Mouse (Mus musculus) hindbrain, embryonic 16.5 days (tissue): Measurements from ENCODE around the gene Fgd1. TPM values are rescaled to one million over a fixed set of nuclear protein-coding genes. Genes with fewer than 3 reads are reported as not detected.

Source experiments
- ATAC-seq: fragments of 200-750 bp; cut with Nextera tagmentation; 2 replicates; pipeline ENCODE4 v1.8.0; 2017; ENCODE audit warnings: moderate TSS enrichment, moderate library complexity
- H3K27ac ChIP-seq: fragments of 300-500 bp; sonication (generic); 2 replicates; pipeline ENCODE4 v1.5.1; 2014; ENCODE audit warnings: low read depth, mild to moderate bottlenecking, control low read depth, low read length, moderate library complexity
- H3K27me3 ChIP-seq: fragments of 300-500 bp; sonication (generic); replicated peaks from 2 replicates; pipeline ENCODE4 v1.6.1; 2014; ENCODE audit warnings: low read length; ENCODE audit not compliant: control insufficient read depth, insufficient read depth
- H3K36me3 ChIP-seq: fragments of 300-500 bp; sonication (generic); 2 replicates; pipeline ENCODE4 v1.6.1; 2014; ENCODE audit warnings: mild to moderate bottlenecking, low read length, moderate library complexity, mixed read lengths; ENCODE audit not compliant: control insufficient read depth, insufficient read depth
- H3K4me1 ChIP-seq: fragments of 300-500 bp; sonication (generic); 2 replicates; pipeline ENCODE4 v1.6.1; 2014; ENCODE audit warnings: low read depth, low read length; ENCODE audit not compliant: control insufficient read depth, insufficient read depth
- H3K4me2 ChIP-seq: fragments of 300-500 bp; sonication (generic); 2 replicates; pipeline ENCODE4 v1.6.1; 2014; ENCODE audit warnings: mild to moderate bottlenecking, low read length, control low read depth, moderate library complexity
- H3K4me3 ChIP-seq: fragments of 300-500 bp; sonication (generic); 2 replicates; pipeline ENCODE4 v1.5.1; 2014; ENCODE audit warnings: mild to moderate bottlenecking, low read length, control low read depth, moderate library complexity
- H3K9ac ChIP-seq: fragments of 300-500 bp; sonication (generic); 2 replicates; pipeline ENCODE4 v1.6.1; 2014; ENCODE audit warnings: low read depth, mild to moderate bottlenecking, control low read depth, low read length, moderate library complexity
- H3K9me3 ChIP-seq: fragments of 300-500 bp; sonication (generic); 2 replicates; pipeline ENCODE4 v1.6.1; 2014; ENCODE audit warnings: mild to moderate bottlenecking, low read length, moderate library complexity; ENCODE audit not compliant: control insufficient read depth
- WGBS: fragments of 180-500 bp; shearing (Covaris S2); extraction: QIAGEN DNeasy Blood & Tissue Kit; methylation state at CpG from one replicate; pipeline ENCODE4 v1.1.7; 2014; 5-methylcytosine and 5-hydroxymethylcytosine counted together
- polyA plus RNA-seq: library from polyadenylated mRNA; unstranded; fragments of >200 nt; fragmentation: Nextera tagmentation; extraction: Ambion mirVana; gene quantifications from 2 replicates; pipeline ENCODE4 v1.2.1, GENCODE M21; 2015

Gene Fgd1
- polyA plus RNA-seq, 1 experiment from 2014 or later, result 12.8 TPM

GRCm38 (mm10) chrX:151047431-151048058 is 1.6 kb downstream of the Fgd1 start:
- WGBS, result 18% methylated on average over 17 of the region's 56 CpGs
- H3K36me3 ChIP-seq, result no peaks in the 10 kb centered on the region
- peak overlapping the region; percentile 79 for H3K4me2 ChIP-seq
- peak overlapping the region; percentile 83 for H3K9ac ChIP-seq
- peak; percentile 73 for ATAC-seq
- peak overlapping the region; percentile 92 for H3K27ac ChIP-seq
- H3K9me3 ChIP-seq, result no peaks in the 10 kb centered on the region
- H3K4me1 ChIP-seq, result peaks cover 14% of the 10 kb centered on the region
- H3K27me3 ChIP-seq, result no peaks in the 10 kb centered on the region
- peak overlapping the region; percentile 69 for H3K4me3 ChIP-seq

DNA sequence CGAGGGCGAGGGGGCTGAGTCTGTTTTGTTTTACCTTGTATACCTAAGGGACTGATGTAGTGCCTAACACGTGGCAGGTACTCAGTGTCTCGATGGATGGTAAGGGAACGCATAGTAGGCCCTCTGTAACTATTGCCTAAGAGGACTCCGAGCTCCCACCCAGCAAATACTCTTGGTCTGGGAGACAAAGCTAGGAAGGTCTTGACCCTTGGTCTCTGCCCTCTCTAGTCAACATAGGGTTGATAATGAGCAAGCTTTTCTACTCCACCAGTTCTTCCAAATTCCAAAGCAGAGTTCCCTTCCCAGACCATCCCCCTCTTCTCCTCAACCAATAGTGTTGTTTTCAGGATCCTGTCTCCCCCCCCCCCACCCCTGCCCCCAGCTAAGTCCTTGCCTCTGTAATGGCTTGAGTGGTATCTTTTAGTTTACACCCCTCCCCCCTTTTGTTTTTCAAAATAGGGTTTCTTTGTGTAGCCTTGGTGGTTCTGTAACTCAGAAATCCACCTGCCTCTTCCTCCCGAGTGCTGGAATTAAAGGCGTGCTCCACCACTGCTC is 3.8 kb downstream of the Fgd1 start:
- Histone ChIP-seq H3K27me3 (no peaks in the 10 kb centered on the region), H3K4me3 (no peak overlapping the region), H3K4me2 (peak overlapping the region; percentile 79), H3K9me3 (no peaks in the 10 kb centered on the region), H3K36me3 (no peaks in the 10 kb centered on the region), H3K9ac (no peak overlapping the region), H3K4me1 (peaks cover 14% of the 10 kb centered on the region), H3K27ac (no peak overlapping the region)
- WGBS, result 59% methylated on average over 8 of the region's 8 CpGs
- no peak for ATAC-seq

DNA sequence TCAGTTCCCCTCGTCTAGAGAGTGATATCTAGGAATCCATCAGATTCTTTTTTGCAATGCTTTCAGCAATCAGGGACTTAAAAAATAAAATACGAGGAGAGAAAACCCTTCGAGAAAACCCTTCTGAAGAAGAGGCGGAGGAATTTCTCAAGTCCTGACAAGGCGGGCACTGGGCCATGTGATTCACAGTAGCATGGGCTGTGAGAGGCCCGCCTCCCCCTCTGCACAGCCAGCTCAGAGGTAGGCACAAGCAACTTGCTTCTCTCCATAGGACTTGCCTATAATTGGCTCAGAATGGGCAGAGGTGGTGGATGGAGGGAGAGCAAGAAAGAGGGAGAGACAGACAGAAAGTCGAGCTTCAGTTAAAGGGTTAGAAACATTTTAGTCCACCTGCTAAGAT is 4.4 kb downstream of the Fgd1 start:
- no peak for ATAC-seq
- Histone ChIP-seq H3K4me2 (no peak overlapping the region), H3K9me3 (no peaks in the 10 kb centered on the region), H3K9ac (no peak overlapping the region), H3K27me3 (no peaks in the 10 kb centered on the region), H3K4me3 (no peak overlapping the region), H3K36me3 (no peaks in the 10 kb centered on the region), H3K27ac (no peak overlapping the region), H3K4me1 (peaks cover 14% of the 10 kb centered on the region)
- WGBS, result 61% methylated on average over 7 of the region's 7 CpGs

GRCm38 (mm10) chrX:151054489-151054888 is 8.5 kb downstream of the Fgd1 start:
- no peaks in the 10 kb centered on the region for H3K27me3 ChIP-seq
- no peak overlapping the region for H3K4me2 ChIP-seq
- H3K9me3 ChIP-seq, result no peaks in the 10 kb centered on the region
- H3K9ac ChIP-seq, result no peak overlapping the region
- no peaks in the 10 kb centered on the region for H3K36me3 ChIP-seq
- 53% methylated on average over 5 of the region's 6 CpGs for WGBS
- H3K27ac ChIP-seq, result no peak overlapping the region
- no peak for ATAC-seq
- H3K4me3 ChIP-seq, result no peak overlapping the region
- H3K4me1 ChIP-seq, result peaks cover 4% of the 10 kb centered on the region

- H3K27me3 ChIP-seq, result no peaks in the 10 kb centered on the region
- no peak overlapping the region for H3K27ac ChIP-seq
- no peak overlapping the region for H3K4me2 ChIP-seq
- no peaks in the 10 kb centered on the region for H3K36me3 ChIP-seq
- no peaks in the 10 kb centered on the region for H3K9me3 ChIP-seq
- 0 out of 2 replicates have a peak, but pooled peaks have one; percentile 42 for ATAC-seq
- H3K4me3 ChIP-seq, result no peak overlapping the region
- 15% methylated on average over 1 of the region's 1 CpGs for whole genome bisulfite sequencing
- no peaks in the 10 kb centered on the region for H3K4me1 ChIP-seq
- H3K9ac ChIP-seq, result no peak overlapping the region
These were observed 9.6 kb downstream of the Fgd1 start for GRCm38 (mm10) chrX:151055559-151055958.

GRCm38 (mm10) chrX:151059346-151059745 is 13.4 kb downstream of the Fgd1 start:
- Histone ChIP-seq H3K4me1 (no peaks in the 10 kb centered on the region), H3K9ac (no peak overlapping the region), H3K27ac (no peak overlapping the region), H3K4me3 (no peak overlapping the region), H3K4me2 (no peak overlapping the region), H3K27me3 (no peaks in the 10 kb centered on the region), H3K36me3 (no peaks in the 10 kb centered on the region), H3K9me3 (no peaks in the 10 kb centered on the region)
- 57% methylated on average over 1 of the region's 1 CpGs for WGBS
- no peak for ATAC-seq

DNA sequence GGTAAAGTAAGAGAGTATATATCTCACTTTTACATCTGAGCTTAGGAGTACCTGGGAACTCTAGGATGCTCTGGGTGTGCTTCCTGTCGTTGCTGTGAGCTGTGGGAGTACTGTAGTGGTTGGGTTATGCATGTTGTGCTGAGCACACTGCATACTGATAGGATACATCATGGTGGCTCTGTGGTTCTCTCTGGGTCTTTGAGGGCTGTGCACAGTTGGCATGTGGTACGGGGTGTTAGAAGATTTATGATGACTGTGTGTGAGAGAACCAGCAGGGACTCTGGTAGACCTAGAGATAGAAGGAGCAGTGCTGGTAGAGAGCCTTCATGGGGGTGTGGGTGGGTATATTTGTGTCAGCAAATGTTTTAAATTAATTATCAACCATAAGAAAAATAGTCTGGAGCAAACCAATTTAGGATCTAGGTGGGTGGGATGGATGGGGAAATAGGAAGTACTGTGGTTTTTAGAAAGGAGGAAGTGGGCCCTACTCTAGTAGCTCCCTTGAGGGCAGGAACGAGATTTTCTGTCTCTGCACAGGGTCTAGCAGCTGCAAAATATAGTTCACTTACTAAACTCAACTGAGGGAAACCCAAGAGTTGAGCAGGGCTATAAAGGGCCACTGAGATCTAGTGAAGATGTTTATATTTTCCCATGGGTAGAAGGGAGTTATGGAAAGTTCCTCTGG is 15.8 kb downstream of the Fgd1 start:
- Histone ChIP-seq H3K9me3 (no peaks in the 10 kb centered on the region), H3K27ac (no peak overlapping the region), H3K4me3 (no peak overlapping the region), H3K36me3 (no peaks in the 10 kb centered on the region), H3K9ac (no peak overlapping the region), H3K4me1 (no peaks in the 10 kb centered on the region), H3K4me2 (no peak overlapping the region), H3K27me3 (no peaks in the 10 kb centered on the region)
- no peak for ATAC-seq
- 64% methylated on average over 3 of the region's 3 CpGs for WGBS

DNA sequence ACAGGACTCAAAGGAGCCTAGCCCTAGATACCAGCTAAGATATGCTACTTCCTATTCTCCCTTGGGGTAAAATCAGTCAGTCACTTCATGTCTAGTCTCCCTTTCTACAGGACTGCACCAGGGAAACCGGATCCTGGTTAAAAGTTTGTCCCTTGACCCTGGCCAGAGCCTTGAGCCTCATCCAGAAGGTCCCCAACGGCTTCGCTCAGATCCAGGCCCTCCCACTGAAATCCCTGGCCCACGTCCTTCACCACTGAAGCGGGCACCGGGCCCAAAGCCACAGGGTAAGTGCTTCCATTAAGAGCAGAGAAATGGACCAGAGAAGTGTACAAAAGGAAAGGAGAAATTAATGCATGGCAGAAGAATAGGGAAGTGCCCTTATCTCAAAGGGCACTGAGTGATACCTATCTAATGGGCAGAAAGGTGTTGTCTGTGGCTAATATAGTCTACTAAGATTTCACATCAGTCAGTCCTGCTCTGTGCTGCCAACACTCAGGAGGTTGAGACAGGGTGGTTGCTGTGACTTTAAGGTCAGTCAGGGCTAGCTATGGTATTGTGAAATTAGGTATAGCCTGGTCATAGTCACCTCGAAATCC is 20.2 kb downstream of the Fgd1 start:
- Histone ChIP-seq H3K4me1 (no peaks in the 10 kb centered on the region), H3K9me3 (no peaks in the 10 kb centered on the region), H3K27ac (no peak overlapping the region), H3K27me3 (no peaks in the 10 kb centered on the region), H3K4me3 (no peak overlapping the region), H3K9ac (no peak overlapping the region), H3K36me3 (0 out of 2 replicates have a peak, but pooled peaks cover 4% of the 10 kb centered on the region), H3K4me2 (no peak overlapping the region)
- 85% methylated on average over 7 of the region's 7 CpGs for WGBS
- no peak for ATAC-seq

DNA sequence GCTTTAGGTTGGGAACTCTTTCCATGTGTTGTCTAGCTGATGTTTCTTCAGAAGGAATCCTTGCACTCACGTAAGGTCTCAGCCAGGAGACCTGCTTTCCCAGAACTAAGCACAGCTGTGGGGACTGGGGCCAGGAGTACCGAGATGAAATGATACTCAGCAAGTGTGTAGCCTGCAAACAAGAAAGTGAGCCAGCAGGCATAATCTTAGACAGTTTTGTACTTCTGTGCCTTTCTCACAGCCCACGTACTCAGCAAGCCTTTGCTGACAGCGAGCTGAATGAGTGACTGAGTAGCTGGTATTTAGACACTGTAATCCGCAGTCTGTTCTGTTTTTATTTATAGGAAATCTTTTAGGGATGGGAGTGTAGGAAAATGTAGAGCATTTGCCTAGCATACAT is 21.9 kb downstream of the Fgd1 start:
- H3K36me3 ChIP-seq, result peaks cover 7% of the 10 kb centered on the region

More for the DNA sequence above, 21.9 kb downstream of the Fgd1 start:
- Histone ChIP-seq H3K4me3 (no peak overlapping the region), H3K27me3 (no peaks in the 10 kb centered on the region), H3K9me3 (no peaks in the 10 kb centered on the region), H3K4me1 (no peaks in the 10 kb centered on the region), H3K9ac (no peak overlapping the region), H3K27ac (no peak overlapping the region), H3K4me2 (no peak overlapping the region)
- 95% methylated on average over 5 of the region's 5 CpGs for WGBS
- no peak for ATAC-seq
